Mouse (Mus musculus): ENCODE measurements at regions not wholly inside any gene's neighbourhood (a gene's known extent, or its start where the extent isn't known, plus 50 kb on each side); places are given as distances from the start of the nearest gene placed in this dataset.

GRCm38 (mm10) chr11:112282911-112283310 is 499.1 kb upstream of the Sox9 start:
- ATAC-seq (replicated peaks; ENCODE audit: poor library complexity, severe bottlenecking): no peak

DNA sequence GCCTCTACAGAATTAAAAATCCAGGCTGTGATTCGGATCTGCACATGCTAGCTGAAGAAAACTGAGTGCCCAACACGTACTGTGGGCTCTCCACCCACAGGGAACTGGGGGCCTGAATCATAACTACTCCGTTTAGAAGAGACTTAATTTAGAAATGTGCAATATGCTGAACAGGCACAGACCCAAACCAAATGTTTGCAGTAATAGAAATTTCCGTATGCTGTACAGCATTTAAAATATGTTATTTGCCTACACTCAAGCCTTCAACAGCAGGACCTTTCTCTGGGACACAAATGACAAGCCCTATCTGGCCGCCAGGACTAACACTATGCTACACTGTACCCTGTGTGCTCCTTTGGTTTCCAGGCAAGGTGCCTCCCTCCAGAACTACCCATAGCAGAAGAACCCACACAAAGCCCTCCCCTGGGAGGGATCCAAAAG is 483.1 kb upstream of the Sox9 start:
- ATAC-seq (replicated peaks; ENCODE audit: poor library complexity, severe bottlenecking): no peak

DNA sequence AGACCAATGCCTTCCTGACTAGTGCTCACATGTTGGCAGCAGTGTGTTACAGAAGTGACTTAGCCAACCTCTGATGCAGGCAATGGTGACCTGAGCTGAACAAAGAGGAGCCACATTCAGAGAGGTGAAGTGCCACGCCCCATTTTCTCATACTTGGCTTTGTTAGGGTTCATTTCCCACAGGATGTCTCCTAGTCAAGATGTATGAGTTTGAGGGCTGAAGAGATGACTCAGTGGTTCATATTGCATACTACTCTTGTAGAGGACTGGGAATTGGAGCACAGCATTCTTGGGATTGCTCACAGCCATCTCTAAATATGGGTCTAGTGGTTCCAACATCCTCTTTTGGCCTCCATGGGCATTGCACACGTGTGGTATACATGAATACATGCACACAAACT is 478.9 kb upstream of the Sox9 start:
- no peak for ATAC-seq (replicated peaks; ENCODE audit: poor library complexity, severe bottlenecking)

GRCm38 (mm10) chr11:112325850-112326249 is 456.2 kb upstream of the Sox9 start:
- ATAC-seq (replicated peaks; ENCODE audit: poor library complexity, severe bottlenecking): no peak

DNA sequence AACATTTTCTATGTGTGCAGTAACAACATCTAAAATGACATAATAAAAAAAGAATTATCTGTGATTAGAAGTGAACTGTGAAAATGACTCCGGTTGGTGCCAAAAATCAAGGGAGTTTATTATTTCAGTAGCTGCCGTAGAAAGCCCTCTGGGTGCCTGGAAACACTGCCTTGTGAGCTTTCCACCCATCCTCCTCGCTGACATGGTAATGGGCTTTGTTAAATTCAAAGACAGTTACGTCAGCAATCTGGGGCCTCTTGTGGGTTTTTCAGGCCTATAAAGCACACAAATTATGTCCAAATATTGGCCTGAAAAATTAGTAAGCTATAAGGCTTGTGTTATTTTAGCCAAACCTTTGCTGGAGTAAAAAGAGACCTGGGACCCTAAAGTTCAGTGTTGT is 454.4 kb upstream of the Sox9 start:
- no peak for ATAC-seq (replicated peaks; ENCODE audit: poor library complexity, severe bottlenecking)

DNA sequence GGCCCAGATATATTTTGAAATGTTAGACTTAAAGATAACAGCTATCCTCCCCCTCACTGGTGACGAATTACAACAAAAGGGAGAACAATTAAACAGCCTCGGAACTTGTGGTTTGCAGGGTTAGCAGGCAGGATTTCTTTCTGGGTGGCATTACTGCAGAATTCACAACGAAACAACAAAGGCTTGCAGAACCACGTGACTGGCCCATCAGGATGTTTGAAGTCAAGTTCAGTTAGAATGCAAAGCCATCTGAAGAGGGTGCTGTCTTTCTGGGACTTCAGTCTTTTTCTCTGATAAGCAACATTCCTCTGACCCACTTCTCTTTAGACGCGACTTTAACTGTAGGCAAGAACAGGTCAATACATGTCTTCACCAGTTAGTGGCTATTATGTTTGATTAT is 436.9 kb upstream of the Sox9 start:
- no peak for ATAC-seq (replicated peaks; ENCODE audit: poor library complexity, severe bottlenecking)

DNA sequence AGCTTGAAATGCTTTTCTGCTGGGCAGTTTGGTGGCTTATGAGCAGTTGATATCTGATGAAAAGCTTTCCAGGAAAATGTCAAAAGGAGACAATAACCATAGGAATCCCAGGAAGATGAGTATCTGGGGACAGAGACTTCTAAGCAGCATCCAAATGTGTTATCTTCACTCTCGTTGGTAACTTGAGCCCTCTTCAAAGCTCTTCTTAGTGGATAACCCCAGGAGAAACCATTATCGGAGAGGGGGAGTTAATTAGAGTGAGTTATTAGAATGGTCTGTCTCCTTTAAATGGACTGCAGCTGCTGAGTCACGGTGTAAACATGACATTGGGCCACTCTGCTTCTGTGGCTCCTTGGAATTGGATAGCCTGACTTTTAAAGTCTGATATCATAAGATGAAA is 436.4 kb upstream of the Sox9 start:
- ATAC-seq (replicated peaks; ENCODE audit: poor library complexity, severe bottlenecking): no peak

GRCm38 (mm10) chr11:112346089-112346488 is 435.9 kb upstream of the Sox9 start:
- no peak for ATAC-seq (replicated peaks; ENCODE audit: poor library complexity, severe bottlenecking)

- ATAC-seq (replicated peaks; ENCODE audit: poor library complexity, severe bottlenecking): no peak
These were observed 435.5 kb upstream of the Sox9 start for GRCm38 (mm10) chr11:112346532-112346931.

- no peak for ATAC-seq (replicated peaks; ENCODE audit: poor library complexity, severe bottlenecking)
These were observed 426.7 kb upstream of the Sox9 start for GRCm38 (mm10) chr11:112355311-112355710.

- ATAC-seq (replicated peaks; ENCODE audit: poor library complexity, severe bottlenecking): no peak
These were observed 415.3 kb upstream of the Sox9 start for GRCm38 (mm10) chr11:112366715-112367114.

DNA sequence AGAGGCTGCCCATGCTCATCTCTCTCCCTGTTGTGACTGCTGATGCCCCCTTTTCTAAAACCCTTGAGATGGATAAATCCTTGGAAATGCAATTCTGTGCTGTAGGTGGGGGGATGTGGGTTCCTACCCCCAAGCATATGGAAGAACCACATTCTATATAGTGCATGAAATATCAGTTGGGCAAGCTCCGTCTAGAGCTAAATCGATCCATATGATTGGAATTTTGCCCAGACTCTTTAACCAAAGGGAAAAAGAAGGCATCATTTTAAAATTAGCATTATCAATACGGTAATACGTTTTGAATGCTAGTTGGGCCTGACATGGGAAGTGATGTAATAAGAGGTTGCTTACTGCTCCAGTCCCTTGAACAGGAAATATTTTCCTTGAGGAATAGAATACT is 411.1 kb upstream of the Sox9 start:
- no peak for ATAC-seq (replicated peaks; ENCODE audit: poor library complexity, severe bottlenecking)

DNA sequence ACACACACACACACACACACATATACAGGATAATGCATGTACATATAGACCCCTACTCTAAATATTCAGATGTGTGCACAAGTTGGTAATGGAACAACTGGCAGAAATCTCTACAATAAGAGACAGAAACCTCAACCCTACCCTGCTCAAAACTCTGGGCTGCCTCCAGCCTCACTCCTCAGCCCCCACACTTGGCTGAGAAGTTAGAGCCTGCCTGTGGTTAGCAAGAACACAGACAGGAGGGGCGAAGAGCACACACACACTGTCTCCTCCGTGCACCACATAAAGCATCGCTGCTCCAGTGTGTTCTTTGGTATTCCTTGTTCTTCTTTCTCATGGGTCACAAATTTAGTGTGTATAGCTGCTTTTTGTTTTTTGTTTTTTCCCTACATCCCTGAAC is 382.0 kb upstream of the Sox9 start:
- no peak for ATAC-seq (replicated peaks; ENCODE audit: poor library complexity, severe bottlenecking)

GRCm38 (mm10) chr11:112407681-112408080 is 374.3 kb upstream of the Sox9 start:
- no peak for ATAC-seq (replicated peaks; ENCODE audit: poor library complexity, severe bottlenecking)

DNA sequence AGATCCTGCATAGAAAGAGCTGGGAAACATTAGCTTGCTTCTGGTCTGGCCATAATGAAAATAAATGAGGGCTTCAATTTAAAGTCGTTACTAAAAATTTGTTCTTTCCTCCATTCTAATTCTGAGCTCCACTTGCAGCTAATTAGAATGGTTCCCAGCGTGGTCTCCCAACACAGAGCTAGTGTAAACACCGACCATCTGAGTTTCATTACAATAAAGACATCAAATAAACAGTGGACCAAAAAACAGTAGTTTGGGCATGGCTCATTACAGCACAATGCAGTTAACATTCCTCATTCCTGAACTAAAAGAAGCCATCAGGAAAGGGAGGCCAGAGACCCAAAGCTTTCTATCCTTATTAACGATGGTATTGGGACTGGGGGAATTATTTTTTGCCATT is 369.6 kb upstream of the Sox9 start:
- ATAC-seq (replicated peaks; ENCODE audit: poor library complexity, severe bottlenecking): no peak

GRCm38 (mm10) chr11:112442639-112443038 is 339.4 kb upstream of the Sox9 start:
- no peak for ATAC-seq (replicated peaks; ENCODE audit: poor library complexity, severe bottlenecking)

DNA sequence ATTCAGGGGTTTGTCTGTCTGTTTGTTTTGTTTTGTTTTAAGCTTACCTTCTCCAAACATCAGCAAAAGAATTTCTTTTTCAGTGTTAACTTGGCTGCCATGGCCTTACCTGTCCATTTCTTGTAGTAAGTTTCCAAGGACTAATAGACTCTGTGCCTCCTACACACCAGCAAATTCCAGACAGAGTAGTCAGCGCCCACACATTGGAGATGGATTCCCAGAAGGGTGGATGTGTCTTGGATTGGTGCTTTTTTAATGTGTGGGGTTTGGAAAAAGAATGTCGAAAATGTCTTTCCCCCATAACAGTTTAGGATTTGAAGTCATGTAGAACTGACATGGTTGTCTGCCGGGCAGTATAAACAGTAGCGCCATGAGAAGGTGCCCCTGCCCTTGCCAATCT is 338.1 kb upstream of the Sox9 start:
- no peak for ATAC-seq (replicated peaks; ENCODE audit: poor library complexity, severe bottlenecking)

- no peak for ATAC-seq (replicated peaks; ENCODE audit: poor library complexity, severe bottlenecking)
These were observed 332.4 kb upstream of the Sox9 start for GRCm38 (mm10) chr11:112449632-112450031.

GRCm38 (mm10) chr11:112450227-112450626 is 331.8 kb upstream of the Sox9 start:
- no peak for ATAC-seq (replicated peaks; ENCODE audit: poor library complexity, severe bottlenecking)

DNA sequence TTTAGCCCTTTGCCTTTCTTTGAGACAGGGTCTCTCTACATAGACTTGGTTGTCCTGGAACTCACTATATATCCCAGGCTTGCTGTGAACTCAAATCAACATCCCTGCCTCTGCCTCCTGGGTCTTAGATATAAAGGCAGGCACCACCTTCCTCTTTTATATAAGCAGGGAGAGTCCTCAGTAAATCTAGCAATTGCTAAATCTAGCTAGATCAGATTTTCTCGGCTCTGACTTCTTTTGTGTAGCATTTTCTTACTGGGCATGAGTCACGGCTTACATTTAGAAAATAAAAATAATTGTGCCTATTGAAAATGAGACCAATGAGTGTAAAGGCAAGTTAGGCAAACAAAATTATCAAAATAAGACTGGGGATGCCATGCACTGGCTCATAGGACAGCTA is 323.9 kb upstream of the Sox9 start:
- no peak for ATAC-seq (replicated peaks; ENCODE audit: poor library complexity, severe bottlenecking)

- ATAC-seq (replicated peaks; ENCODE audit: poor library complexity, severe bottlenecking): no peak
These were observed 318.9 kb upstream of the Sox9 start for GRCm38 (mm10) chr11:112463121-112463520.

- ATAC-seq (replicated peaks; ENCODE audit: poor library complexity, severe bottlenecking): no peak
These were observed 317.6 kb upstream of the Sox9 start for GRCm38 (mm10) chr11:112464386-112464785.

DNA sequence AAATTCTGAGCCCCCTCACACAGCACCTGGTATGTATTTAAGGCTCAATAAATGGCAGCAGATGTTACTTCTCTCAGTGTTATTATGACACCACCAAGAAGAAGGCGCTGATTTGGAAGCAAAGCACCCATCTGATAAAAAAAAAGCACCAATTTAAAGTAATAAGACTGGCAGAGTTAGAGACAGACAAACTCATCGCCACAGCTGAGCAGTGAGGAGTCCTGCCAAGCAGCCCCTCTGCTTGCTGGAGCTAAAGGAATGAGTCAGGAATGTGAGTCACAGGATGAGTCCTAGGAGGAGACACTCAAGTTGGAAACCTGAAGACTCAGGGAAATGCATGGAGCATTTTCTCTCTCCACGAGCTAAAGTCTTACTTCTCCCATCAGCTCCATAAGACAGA is 311.7 kb upstream of the Sox9 start:
- no peak for ATAC-seq (replicated peaks; ENCODE audit: poor library complexity, severe bottlenecking)

Measured in granulocyte monocyte progenitor cell, adult 5-6 weeks (primary cell).